Mouse (Mus musculus) kidney, embryonic 14.5 days (tissue): ENCODE data around the gene Ugt2b5. TPM values are rescaled to one million over a fixed set of nuclear protein-coding genes. Genes with fewer than 3 reads are reported as not detected.
"Not testable (repeated sequence)": the region's sequence is repeated elsewhere in the genome, so short reads cannot be mapped to it uniquely, and the experiment has no call there.

ENCODE experiments used
- ATAC-seq: fragments of 200-750 bp; cut with Nextera tagmentation; 2 replicates; pipeline ENCODE4 v1.8.0; 2017; ENCODE audit warnings: moderate number of reproducible peaks, mild to moderate bottlenecking, moderate TSS enrichment, moderate library complexity; ENCODE audit not compliant: low FRiP score, low TSS enrichment
- H3K27ac ChIP-seq: fragments of 300-500 bp; sonication (generic); 2 replicates; pipeline ENCODE4 v1.5.1; 2014; ENCODE audit warnings: low read depth, mild to moderate bottlenecking, low read length, moderate library complexity, mixed read lengths
- H3K27me3 ChIP-seq: fragments of 300-500 bp; sonication (generic); 2 replicates; pipeline ENCODE4 v1.6.1; 2014; ENCODE audit warnings: mild to moderate bottlenecking, low read length; ENCODE audit not compliant: control insufficient read depth, insufficient read depth
- H3K36me3 ChIP-seq: fragments of 300-500 bp; sonication (generic); 2 replicates; pipeline ENCODE4 v1.6.1; 2014; ENCODE audit warnings: low read length, mixed read lengths; ENCODE audit not compliant: control insufficient read depth, insufficient read depth
- H3K4me1 ChIP-seq: fragments of 300-500 bp; sonication (generic); 2 replicates; pipeline ENCODE4 v1.6.1; 2014; ENCODE audit warnings: low read length, mixed read lengths; ENCODE audit not compliant: control insufficient read depth, insufficient read depth
- H3K4me2 ChIP-seq: fragments of 300-500 bp; sonication (generic); replicated peaks from 2 replicates; pipeline ENCODE4 v1.6.1; 2014; ENCODE audit warnings: low read depth, mild to moderate bottlenecking, low read length
- H3K4me3 ChIP-seq: fragments of 300-500 bp; sonication (generic); 2 replicates; pipeline ENCODE4 v1.5.1; 2014; ENCODE audit warnings: mild to moderate bottlenecking, low read length
- H3K9ac ChIP-seq: fragments of 300-500 bp; sonication (generic); 2 replicates; pipeline ENCODE4 v1.6.1; 2014; ENCODE audit warnings: low read depth, mild to moderate bottlenecking, low read length, moderate library complexity
- H3K9me3 ChIP-seq: fragments of 300-500 bp; sonication (generic); 2 replicates; pipeline ENCODE4 v1.6.1; 2016; ENCODE audit warnings: low read length; ENCODE audit not compliant: control insufficient read depth
- WGBS: fragments of 180-500 bp; shearing (Covaris S2); extraction: QIAGEN DNeasy Blood & Tissue Kit; methylation state at CpG from one replicate; pipeline ENCODE4 v1.1.7; 2014; 5-methylcytosine and 5-hydroxymethylcytosine counted together
- polyA plus RNA-seq: library from polyadenylated mRNA; unstranded; fragments of >200 nt; fragmentation: Nextera tagmentation; extraction: Ambion mirVana; gene quantifications from 2 replicates; pipeline ENCODE4 v1.2.1, GENCODE M21; 2014

Gene Ugt2b5
- 4.7 and 8.4 TPM in 2 replicates for polyA plus RNA-seq

- H3K9ac ChIP-seq, H3K4me1 ChIP-seq, H3K27ac ChIP-seq, H3K4me2 ChIP-seq, ATAC-seq, H3K9me3 ChIP-seq, H3K27me3 ChIP-seq, H3K4me3 ChIP-seq, H3K36me3 ChIP-seq: not testable (repeated sequence)
- WGBS = 88% methylated on average over 1 of the region's 2 CpGs
These were observed at the start of gene Ugt2b5 for GRCm38 (mm10) chr5:87140196-87140595. Gene Ugt2b5, minus strand, starts transcription at chr5:87140318.

- WGBS = 45% methylated on average over 2 of the region's 2 CpGs
- not testable (repeated sequence) for ATAC-seq, H3K9ac ChIP-seq, H3K4me3 ChIP-seq, H3K27me3 ChIP-seq, H3K9me3 ChIP-seq, H3K36me3 ChIP-seq, H3K27ac ChIP-seq, H3K4me1 ChIP-seq, H3K4me2 ChIP-seq
These were observed 35.7 kb upstream of the Ugt2b5 start for GRCm38 (mm10) chr5:87175780-87176179.

- no peaks in the 10 kb centered on the region for H3K27me3 ChIP-seq
- H3K4me2 ChIP-seq = no peak overlapping the region
- H3K36me3 ChIP-seq = no peaks in the 10 kb centered on the region
- no peaks in the 10 kb centered on the region for H3K4me1 ChIP-seq
- ATAC-seq = no peak
- H3K9me3 ChIP-seq = no peaks in the 10 kb centered on the region
- H3K9ac ChIP-seq = no peak overlapping the region
- H3K4me3 ChIP-seq = no peak overlapping the region
- 84% methylated on average over 2 of the region's 2 CpGs for WGBS
- no peak overlapping the region for H3K27ac ChIP-seq
These were observed 34.6 kb upstream of the Ugt2b5 start for GRCm38 (mm10) chr5:87174671-87175070.

GRCm38 (mm10) chr5:87147741-87148454 is 7.8 kb upstream of the Ugt2b5 start:
- H3K27ac ChIP-seq = no peak overlapping the region
- WGBS = 89% methylated on average over 8 of the region's 8 CpGs

GRCm38 (mm10) chr5:87142865-87143456 is 2.8 kb upstream of the Ugt2b5 start:
- Histone ChIP-seq H3K27ac (no peak overlapping the region), H3K9me3 (no peaks in the 10 kb centered on the region), H3K36me3 (no peaks in the 10 kb centered on the region), H3K4me1 (no peaks in the 10 kb centered on the region), H3K27me3 (no peaks in the 10 kb centered on the region), H3K4me2 (no peak overlapping the region), H3K4me3 (no peak overlapping the region), H3K9ac (no peak overlapping the region)
- peak; percentile 82; the same call in 1 of the 2 replicates for ATAC-seq
- WGBS = 40% methylated on average over 3 of the region's 3 CpGs

More at GRCm38 (mm10) chr5:87147741-87148454, 7.8 kb upstream of the Ugt2b5 start:
- H3K36me3 ChIP-seq = no peaks in the 10 kb centered on the region
- H3K9ac ChIP-seq = no peak overlapping the region
- H3K9me3 ChIP-seq = no peaks in the 10 kb centered on the region
- no peaks in the 10 kb centered on the region for H3K4me1 ChIP-seq
- no peak overlapping the region for H3K4me2 ChIP-seq
- H3K27me3 ChIP-seq = no peaks in the 10 kb centered on the region
- no peak for ATAC-seq
- no peak overlapping the region for H3K4me3 ChIP-seq

GRCm38 (mm10) chr5:87103697-87104096 is 36.4 kb downstream of the Ugt2b5 start:
- H3K27me3 ChIP-seq, H3K4me3 ChIP-seq, ATAC-seq, H3K27ac ChIP-seq, H3K4me2 ChIP-seq, H3K9me3 ChIP-seq, H3K36me3 ChIP-seq, H3K4me1 ChIP-seq, H3K9ac ChIP-seq: not testable (repeated sequence)
- WGBS = 79% methylated on average over 1 of the region's 1 CpGs

- Histone ChIP-seq H3K4me3 (no peak within 1 kb of the TSS), H3K27ac (no peak within 1 kb of the TSS), H3K36me3 (no peaks in the 10 kb centered on the region), H3K9me3 (no peaks in the 10 kb centered on the region), H3K9ac (no peak within 1 kb of the TSS), H3K4me2 (no peak within 1 kb of the TSS), H3K4me1 (no peaks in the 10 kb centered on the region), H3K27me3 (no peaks in the 10 kb centered on the region)
- WGBS = 77% methylated on average over 1 of the region's 1 CpGs
- no peak for ATAC-seq
These were observed 47.6 kb downstream of the Ugt2b5 start, which contains the start of gene Ugt2b36 for GRCm38 (mm10) chr5:87092346-87093027. Gene Ugt2b36, minus strand, starts transcription at chr5:87092555.

- no peaks in the 10 kb centered on the region for H3K27me3 ChIP-seq
- H3K27ac ChIP-seq = no peak overlapping the region
- ATAC-seq = no peak
- no peak overlapping the region for H3K4me3 ChIP-seq
- no peak overlapping the region for H3K4me2 ChIP-seq
- H3K9ac ChIP-seq = no peak overlapping the region
- no peaks in the 10 kb centered on the region for H3K4me1 ChIP-seq
- no peaks in the 10 kb centered on the region for H3K36me3 ChIP-seq
- no peaks in the 10 kb centered on the region for H3K9me3 ChIP-seq
These were observed 49.0 kb downstream of the Ugt2b5 start for GRCm38 (mm10) chr5:87091111-87091510.

- Histone ChIP-seq H3K4me1 (no peaks in the 10 kb centered on the region), H3K27ac (no peak overlapping the region), H3K4me2 (no peak overlapping the region), H3K4me3 (no peak overlapping the region), H3K27me3 (no peaks in the 10 kb centered on the region), H3K9me3 (no peaks in the 10 kb centered on the region), H3K36me3 (no peaks in the 10 kb centered on the region), H3K9ac (no peak overlapping the region)
- ATAC-seq = no peak
These were observed 50.9 kb downstream of the Ugt2b5 start for GRCm38 (mm10) chr5:87089264-87089663.
